Mouse (Mus musculus) embryonic stem cell, embryonic (primary cell): ENCODE measurements around the gene Slc38a1.

Source experiments
- CTCF ChIA-PET, 4 experiments: fragments of 300-600 bp in 2 of 4; fragments of 350-600 bp in 2 of 4; sonication (Branson Sonifier 250); formaldehyde crosslinking; loops; one replicate each; lab custom pipeline; 2022; ENCODE audit warnings: inconsistent platforms in 2 of 4; lab: Charles Lee
- POLR2A ChIA-PET, 4 experiments: fragments of 300-600 bp in 2 of 4; fragments of 350-600 bp in 2 of 4; sonication (Branson Sonifier 250); formaldehyde crosslinking; loops; one replicate each; lab custom pipeline; 2022; ENCODE audit warnings: antibody characterized with exemption in 4 of 4, inconsistent platforms in 1 of 4; lab: Charles Lee

Slc38a1 gene

DNA sequence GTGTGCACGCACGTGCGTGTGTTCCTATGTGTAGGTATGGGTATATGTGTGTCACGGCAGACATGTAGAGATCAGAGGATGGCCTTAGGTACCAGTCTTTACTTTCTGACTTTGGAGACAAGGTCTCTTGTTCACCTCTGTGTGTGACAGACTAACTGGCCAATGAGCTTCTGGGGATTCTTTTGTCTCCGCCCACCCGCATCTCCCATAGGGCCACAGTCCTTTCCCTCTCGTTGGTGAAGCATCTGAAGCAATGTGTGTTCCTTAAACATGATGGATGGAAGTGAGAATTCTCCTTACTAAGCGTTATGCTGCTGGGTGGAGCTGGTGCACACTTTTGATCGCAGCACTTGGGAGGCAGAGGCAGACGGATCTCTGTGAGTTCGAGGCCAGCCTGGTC lies 32.3 kb upstream of the Slc38a1 start:
- POLR2A ChIA-PET: interaction anchor here in 2 of 4 experiments (0.6 to 2.2 kb wide), 21 partner anchors 9 to 362 kb away, joined by 3 to 14 read pairs (median 3); no protein-coding TSS in a partner anchor
- CTCF ChIA-PET: interaction anchor here (0.6 to 1.9 kb wide), 7 partner anchors 105 to 366 kb away, joined by 3 to 6 read pairs (median 5); no protein-coding TSS in a partner anchor

DNA sequence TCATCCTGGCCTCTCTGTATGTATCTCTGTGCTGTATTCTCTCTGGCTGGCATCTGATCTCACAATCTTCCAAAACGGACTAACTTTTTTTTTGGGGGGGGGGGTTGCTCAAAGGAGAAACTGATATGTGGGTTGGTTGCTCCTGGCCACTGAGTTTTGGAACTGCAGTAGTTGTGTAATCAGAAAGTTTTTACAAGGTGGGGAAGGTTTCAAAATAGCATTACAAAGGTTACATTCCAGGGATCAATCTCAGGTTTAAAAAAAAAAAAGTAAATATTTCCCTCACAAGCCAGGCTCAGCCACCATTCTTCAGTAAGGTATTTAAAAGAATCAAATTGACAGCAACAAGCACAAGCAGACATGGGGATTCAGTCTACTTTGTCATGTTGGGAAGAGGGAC lies 31.4 kb upstream of the Slc38a1 start:
- ChIA-PET POLR2A (interaction anchor here in 1 of 4 experiments (0.6 kb wide), 2 partner anchors 101 to 495 kb away, joined by 3 read pairs; no protein-coding TSS in a partner anchor), CTCF (interaction anchor here in 1 of 4 experiments (0.7 kb wide), 1 partner anchor 122 kb away, joined by 3 read pairs; no protein-coding TSS in a partner anchor)

DNA sequence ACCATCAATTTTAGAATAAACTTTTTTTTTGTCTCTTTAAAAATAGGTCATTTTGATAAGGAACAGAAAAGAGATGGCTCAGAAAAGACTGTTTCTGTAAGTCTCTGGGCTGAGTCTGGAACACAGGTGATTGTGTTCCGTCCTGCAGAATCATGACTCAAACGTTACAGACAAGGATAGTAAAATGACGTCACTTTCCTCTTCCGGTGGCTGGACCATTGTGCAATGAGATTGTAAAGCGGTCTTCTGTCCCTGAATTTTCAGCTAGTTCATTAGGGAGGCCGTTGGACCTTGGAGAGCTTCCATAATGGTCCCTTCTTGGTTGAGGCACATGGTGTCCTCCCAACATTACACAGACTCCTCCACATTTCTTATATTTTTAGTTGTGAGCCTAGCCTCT lies 27.0 kb upstream of the Slc38a1 start:
- CTCF ChIA-PET: interaction anchor here in 2 of 4 experiments (1.2 kb wide), 2 partner anchors 117 to 118 kb away, joined by 3 to 4 read pairs; no protein-coding TSS in a partner anchor
- POLR2A ChIA-PET: interaction anchor here in 3 of 4 experiments (0.5 to 2.5 kb wide), 9 partner anchors 10 to 180 kb away, joined by 3 to 12 read pairs (median 3); no protein-coding TSS in a partner anchor

- POLR2A ChIA-PET: interaction anchor here in 2 of 4 experiments (0.5 to 2.0 kb wide), 9 partner anchors 8 to 124 kb away, joined by 3 to 13 read pairs (median 4); no protein-coding TSS in a partner anchor
- CTCF ChIA-PET: interaction anchor here (0.6 to 3.2 kb wide), 20 partner anchors 9 to 855 kb away, joined by 3 to 15 read pairs (median 4); no protein-coding TSS in a partner anchor
Measured at GRCm38 (mm10) chr15:96666663-96667062, 23.9 kb upstream of the Slc38a1 start.

DNA sequence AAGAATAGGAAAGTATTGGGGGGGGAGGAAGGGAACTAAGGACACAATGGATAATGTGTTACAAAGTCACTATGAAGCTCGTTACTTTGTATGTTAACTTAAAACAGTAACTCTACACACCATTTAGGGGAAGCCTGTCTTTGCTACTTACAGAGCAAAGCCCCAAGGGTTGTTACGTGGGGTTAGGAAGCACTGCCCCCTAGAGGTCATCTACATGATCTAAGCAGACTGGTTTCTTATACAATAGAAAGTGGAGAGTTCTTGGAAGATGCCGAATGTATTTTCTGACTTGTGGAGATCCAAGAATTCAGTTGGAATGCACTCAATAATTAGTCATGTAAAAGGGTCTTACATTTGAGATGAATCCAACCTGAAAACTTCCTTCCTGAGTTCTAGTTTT lies 23.2 kb upstream of the Slc38a1 start:
- POLR2A ChIA-PET: interaction anchor here in 3 of 4 experiments (0.6 to 1.4 kb wide), 7 partner anchors 24 to 150 kb away, joined by 3 to 4 read pairs (median 3); no protein-coding TSS in a partner anchor
- CTCF ChIA-PET: interaction anchor here (0.6 to 3.2 kb wide), 16 partner anchors 8 to 541 kb away, joined by 3 to 15 read pairs (median 4); no protein-coding TSS in a partner anchor

- CTCF ChIA-PET: interaction anchor here in 3 of 4 experiments (0.6 to 1.5 kb wide), 5 partner anchors 14 to 1999 kb away, joined by 3 to 9 read pairs (median 6); no protein-coding TSS in a partner anchor
- POLR2A ChIA-PET: interaction anchor here in 3 of 4 experiments (0.6 to 23.6 kb wide), 31 partner anchors 14 to 425 kb away, joined by 3 to 275 read pairs (median 5); partner anchors contain the start of gene Slc38a1 (in 2 of the 3)
Measured at GRCm38 (mm10) chr15:96660590-96661141, 18.0 kb upstream of the Slc38a1 start.

- ChIA-PET POLR2A (interaction anchor here in 3 of 4 experiments (0.5 to 23.6 kb wide), 47 partner anchors 8 to 993 kb away, joined by 3 to 275 read pairs (median 5); partner anchors contain the start of gene Slc38a1 (in 2 of the 3)), CTCF (interaction anchor here in 3 of 4 experiments (0.5 to 1.8 kb wide), 8 partner anchors 8 to 313 kb away, joined by 3 to 10 read pairs (median 4); no protein-coding TSS in a partner anchor)
Measured at GRCm38 (mm10) chr15:96658275-96658602, 15.5 kb upstream of the Slc38a1 start.

GRCm38 (mm10) chr15:96657576-96658274 lies 15.0 kb upstream of the Slc38a1 start:
- POLR2A ChIA-PET: interaction anchor here in 3 of 4 experiments (0.5 to 23.6 kb wide), 37 partner anchors 8 to 378 kb away, joined by 3 to 275 read pairs (median 5); partner anchors contain the start of gene Slc38a1 (in 2 of the 3)
- CTCF ChIA-PET: interaction anchor here (0.5 to 1.8 kb wide), 8 partner anchors 9 to 313 kb away, joined by 3 to 10 read pairs (median 4); no protein-coding TSS in a partner anchor

GRCm38 (mm10) chr15:96655514-96655913 lies 12.8 kb upstream of the Slc38a1 start:
- ChIA-PET CTCF (no interaction called here), POLR2A (interaction anchor here in 2 of 4 experiments (1.2 to 23.6 kb wide), 4 partner anchors 9 to 17 kb away, joined by 3 to 275 read pairs (median 20); partner anchors contain the start of gene Slc38a1 (in 2 of the 2))

DNA sequence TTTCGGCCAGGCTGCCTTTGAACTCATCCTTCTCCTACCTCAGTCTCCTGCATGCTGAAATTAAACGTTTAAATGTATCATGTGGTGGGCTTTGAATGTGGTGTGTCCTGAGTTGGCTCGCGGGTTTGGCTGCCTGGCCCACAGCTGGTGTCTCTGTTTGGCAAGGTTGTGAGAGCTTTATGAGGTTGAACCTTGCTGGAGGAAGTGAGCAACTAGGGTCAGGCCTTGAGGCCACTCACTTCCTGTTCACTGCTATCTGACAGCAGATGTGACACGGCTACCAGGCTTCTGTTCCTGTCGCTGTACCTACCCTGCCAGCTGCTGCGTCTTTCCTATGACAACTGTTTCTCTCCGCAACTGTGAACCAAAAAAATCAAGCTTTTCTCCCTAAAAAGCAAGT lies 12.0 kb upstream of the Slc38a1 start:
- ChIA-PET POLR2A (interaction anchor here in 3 of 4 experiments (0.6 to 23.6 kb wide), 6 partner anchors 8 to 504 kb away, joined by 3 to 275 read pairs (median 7); partner anchors contain the start of gene Slc38a1 (in 2 of the 3)), CTCF (no interaction called here)

DNA sequence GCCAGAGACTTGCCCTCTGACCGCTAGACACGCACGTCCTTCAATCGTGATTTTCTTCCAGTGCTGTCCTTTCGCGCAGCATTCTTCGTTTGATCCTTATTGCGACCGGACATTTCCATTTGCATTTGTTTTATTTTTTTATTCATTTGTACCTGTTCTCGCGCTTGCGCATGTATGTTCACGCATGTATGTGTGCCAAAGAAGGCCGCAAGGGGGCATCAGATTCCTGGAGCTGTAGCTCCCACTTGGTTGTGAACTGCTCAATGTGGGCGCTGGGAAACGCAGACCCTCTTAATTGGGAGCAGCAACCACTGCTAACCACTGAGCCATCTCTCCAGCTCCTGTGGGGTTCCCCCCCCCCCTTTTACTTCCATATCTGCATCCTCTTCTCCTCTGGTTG lies 10.3 kb upstream of the Slc38a1 start:
- ChIA-PET CTCF (interaction anchor here in 1 of 4 experiments (0.9 to 1.5 kb wide), 2 partner anchors 9 to 101 kb away, joined by 3 read pairs; no protein-coding TSS in a partner anchor), POLR2A (interaction anchor here in 3 of 4 experiments (0.7 to 23.6 kb wide), 6 partner anchors 8 to 43 kb away, joined by 3 to 275 read pairs (median 3); partner anchors contain the start of gene Slc38a1 (in 1 of the 3))

DNA sequence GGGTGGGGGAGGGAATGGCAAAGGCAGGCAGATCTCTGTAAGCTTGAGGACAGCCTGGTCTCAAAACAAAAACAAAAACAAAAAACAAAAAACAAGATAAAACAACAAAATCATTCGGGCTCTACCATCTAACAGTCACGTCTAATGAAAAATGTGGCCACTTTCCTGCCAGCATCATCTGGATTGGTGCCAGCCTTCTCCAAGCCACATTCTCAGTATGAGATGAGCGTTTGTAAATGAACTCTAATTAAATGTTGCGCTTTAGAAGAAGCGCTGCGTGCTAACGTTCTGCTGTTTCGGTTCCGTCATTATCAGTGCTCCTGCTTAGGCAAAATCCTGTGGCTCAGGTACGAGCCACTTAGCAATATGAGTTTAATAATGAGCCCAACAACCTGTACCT lies 9.8 kb upstream of the Slc38a1 start:
- ChIA-PET POLR2A (interaction anchor here in 2 of 4 experiments (0.7 to 23.6 kb wide), 4 partner anchors 11 to 55 kb away, joined by 3 to 275 read pairs (median 38); partner anchors contain the start of gene Slc38a1 (in 1 of the 2)), CTCF (interaction anchor here in 1 of 4 experiments (1.5 kb wide), 1 partner anchor 9 kb away, joined by 3 read pairs; no protein-coding TSS in a partner anchor)

DNA sequence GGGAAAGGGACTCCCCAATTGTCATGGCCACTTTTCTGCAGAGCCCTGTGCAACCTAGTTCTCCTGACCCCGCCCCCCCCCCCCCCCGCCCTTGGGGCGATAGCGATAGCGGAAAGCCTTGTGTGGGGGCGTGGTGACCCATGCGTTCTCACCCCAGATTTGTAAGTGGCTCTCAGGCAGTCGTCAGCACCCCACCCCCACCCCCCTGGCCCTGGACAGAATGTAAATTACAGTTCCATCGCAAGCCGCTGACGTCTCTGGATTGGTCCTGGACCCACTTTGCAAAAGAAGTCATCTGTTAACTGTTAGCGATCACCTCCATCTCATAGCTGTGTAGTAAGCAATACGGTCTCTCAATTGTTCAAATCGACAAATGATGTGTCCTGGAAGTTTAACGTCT lies 4.7 kb upstream of the Slc38a1 start:
- ChIA-PET POLR2A (interaction anchor here in 3 of 4 experiments (0.6 to 23.6 kb wide), 10 partner anchors 6 to 319 kb away, joined by 3 to 275 read pairs (median 6); partner anchors contain the start of gene Slc38a1 (in 1 of the 3)), CTCF (interaction anchor here in 2 of 4 experiments (0.6 to 1.2 kb wide), 2 partner anchors 13 to 843 kb away, joined by 3 read pairs; no protein-coding TSS in a partner anchor)

- ChIA-PET CTCF (interaction anchor here in 1 of 4 experiments (0.6 to 0.7 kb wide), 2 partner anchors 316 to 525 kb away, joined by 4 to 13 read pairs; no protein-coding TSS in a partner anchor), POLR2A (interaction anchor here (0.5 to 23.6 kb wide), 38 partner anchors 3 to 622 kb away, joined by 3 to 275 read pairs (median 5); partner anchors contain the start of gene Slc38a1 (in 1 of the 4))
Measured at GRCm38 (mm10) chr15:96641821-96642435, 785 bp downstream of the Slc38a1 start.

- ChIA-PET CTCF (interaction anchor here in 1 of 4 experiments (0.6 to 0.7 kb wide), 2 partner anchors 19 to 68 kb away, joined by 5 to 7 read pairs; no protein-coding TSS in a partner anchor), POLR2A (interaction anchor here in 3 of 4 experiments (0.7 to 23.6 kb wide), 32 partner anchors 2 to 417 kb away, joined by 3 to 275 read pairs (median 6); partner anchors contain the start of gene Slc38a1 (in 1 of the 3))
Measured at GRCm38 (mm10) chr15:96641111-96641820, 1.4 kb downstream of the Slc38a1 start.
